Mouse (Mus musculus): Measurements from ENCODE around the gene Lrrn1. TPM values are rescaled to one million over a fixed set of nuclear protein-coding genes. Genes with fewer than 3 reads are reported as not detected.

Gene Lrrn1
- total and polyA plus RNA-seq, 3 experiments: not detected

- in situ Hi-C loops (cut with MboI; ENCODE audit: low pct_ligation_motif_present, low pct_unique_long_range_greater_than_20kb, low sequenced_read_pairs) (no loop called here), dilution Hi-C loops (cut with MboI; ENCODE audit: extremely low pct_ligation_motif_present, extremely low pct_unique_long_range_greater_than_20kb, low sequenced_read_pairs) (no loop called here)
- Histone ChIP-seq H3K79me2 (replicated peaks; ENCODE audit: control insufficient read depth, extremely low read depth, insufficient read depth, poor library complexity, severe bottlenecking) (no peaks in the 10 kb centered on the region), H3K36me3 (replicated peaks in 1 of 2; ENCODE audit: control insufficient read depth in 1 of 2, insufficient read depth in 1 of 2, low read length in 1 of 2) (no peaks in the 10 kb centered on the region), H3K27ac (ENCODE audit: insufficient read depth, low read depth) (no peak overlapping the region), H3K4me3 (replicated peaks in 1 of 3; ENCODE audit: low read depth in 2 of 3, low read length in 2 of 3, poor library complexity in 1 of 3) (no peak overlapping the region), H3K27me3 (replicated peaks) (peaks cover 4% of the 10 kb centered on the region), H3K9ac (ENCODE audit: insufficient read depth, low read depth) (no peak overlapping the region), H3K9me3 (replicated peaks; ENCODE audit: low read length) (no peaks in the 10 kb centered on the region), H3K4me1 (ENCODE audit: control insufficient read depth in 1 of 2, insufficient read depth in 2 of 2) (no peaks in the 10 kb centered on the region), H3K4me2 (ENCODE audit: insufficient read depth, low read depth, poor library complexity, severe bottlenecking) (no peak overlapping the region)
- DNase-seq (ENCODE audit: extremely low read depth): no peak
- TF ChIP-seq JUND (conservative IDR thresholded peaks at IDR 0.05; ENCODE audit: low read depth, low read length): no peak
- no peak for TF ChIP-seq EP300 (IDR thresholded peaks at IDR 0.05; ENCODE audit: low read length)
- TF ChIP-seq BHLHE40 (IDR thresholded peaks at IDR 0.05; ENCODE audit: low read depth, low read length): no peak
These were observed 47.7 kb downstream of the Lrrn1 start for GRCm38 (mm10) chr6:107577309-107577708.

GRCm38 (mm10) chr6:107583759-107584383, 54.3 kb downstream of the Lrrn1 start:
- Histone ChIP-seq H3K4me3 (replicated peaks in 1 of 3; ENCODE audit: low read depth in 2 of 3, low read length in 2 of 3, poor library complexity in 1 of 3) (no peak overlapping the region), H3K27ac (ENCODE audit: insufficient read depth, low read depth) (no peak overlapping the region), H3K4me2 (ENCODE audit: insufficient read depth, low read depth, poor library complexity, severe bottlenecking) (no peak overlapping the region), H3K79me2 (replicated peaks; ENCODE audit: control insufficient read depth, extremely low read depth, insufficient read depth, poor library complexity, severe bottlenecking) (no peaks in the 10 kb centered on the region), H3K4me1 (ENCODE audit: control insufficient read depth in 1 of 2, insufficient read depth in 2 of 2) (no peaks in the 10 kb centered on the region), H3K27me3 (replicated peaks) (peaks cover 3% of the 10 kb centered on the region), H3K9ac (ENCODE audit: insufficient read depth, low read depth) (no peak overlapping the region), H3K9me3 (replicated peaks; ENCODE audit: low read length) (no peaks in the 10 kb centered on the region), H3K36me3 (replicated peaks in 1 of 2; ENCODE audit: control insufficient read depth in 1 of 2, insufficient read depth in 1 of 2, low read length in 1 of 2) (no peaks in the 10 kb centered on the region)
- in situ Hi-C loops (cut with MboI; ENCODE audit: low pct_ligation_motif_present, low pct_unique_long_range_greater_than_20kb, low sequenced_read_pairs) (no loop called here), dilution Hi-C loops (cut with MboI; ENCODE audit: extremely low pct_ligation_motif_present, extremely low pct_unique_long_range_greater_than_20kb, low sequenced_read_pairs) (no loop called here)
- DNase-seq (ENCODE audit: extremely low read depth): no peak
- TF ChIP-seq TCF12 (IDR thresholded peaks at IDR 0.05; ENCODE audit: low read depth, low read length) (no peak), USF2 (conservative IDR thresholded peaks at IDR 0.05; ENCODE audit: low read depth, low read length) (no peak), SMC3 (IDR thresholded peaks at IDR 0.05; ENCODE audit: low read depth, low read length) (no peak), RAD21 (IDR thresholded peaks at IDR 0.05; ENCODE audit: low read depth, low read length) (no peak), BHLHE40 (IDR thresholded peaks at IDR 0.05; ENCODE audit: low read depth, low read length) (no peak), ELF1 (IDR thresholded peaks at IDR 0.05; ENCODE audit: low read depth, low read length) (no peak), JUND (conservative IDR thresholded peaks at IDR 0.05; ENCODE audit: low read depth, low read length) (no peak)

- no peaks in the 10 kb centered on the region for H3K79me2 ChIP-seq (replicated peaks; ENCODE audit: control insufficient read depth, extremely low read depth, insufficient read depth, poor library complexity, severe bottlenecking)
- H3K4me2 ChIP-seq (ENCODE audit: insufficient read depth, low read depth, poor library complexity, severe bottlenecking): no peak overlapping the region
- no peaks in the 10 kb centered on the region for H3K9me3 ChIP-seq (replicated peaks; ENCODE audit: low read length)
- H3K4me3 ChIP-seq (replicated peaks in 1 of 3; ENCODE audit: low read depth in 2 of 3, low read length in 2 of 3, poor library complexity in 1 of 3): no peak overlapping the region
- in situ Hi-C loops (cut with MboI; ENCODE audit: low pct_ligation_motif_present, low pct_unique_long_range_greater_than_20kb, low sequenced_read_pairs) (no loop called here), dilution Hi-C loops (cut with MboI; ENCODE audit: extremely low pct_ligation_motif_present, extremely low pct_unique_long_range_greater_than_20kb, low sequenced_read_pairs) (no loop called here)
- no peak for DNase-seq (ENCODE audit: extremely low read depth)
- no peaks in the 10 kb centered on the region for H3K36me3 ChIP-seq (replicated peaks in 1 of 2; ENCODE audit: control insufficient read depth in 1 of 2, insufficient read depth in 1 of 2, low read length in 1 of 2)
- no peak overlapping the region for H3K9ac ChIP-seq (ENCODE audit: insufficient read depth, low read depth)
- TF ChIP-seq JUND (conservative IDR thresholded peaks at IDR 0.05; ENCODE audit: low read depth, low read length): no peak
- TF ChIP-seq MAFK (IDR thresholded peaks at IDR 0.05; ENCODE audit: insufficient replicate concordance, low read length): no peak
- no peak for TF ChIP-seq USF2 (conservative IDR thresholded peaks at IDR 0.05; ENCODE audit: low read depth, low read length)
- no peak for TF ChIP-seq MAX (IDR thresholded peaks at IDR 0.05; ENCODE audit: low read length)
- TF ChIP-seq ZKSCAN1 (IDR thresholded peaks at IDR 0.05; ENCODE audit: borderline replicate concordance, low read depth, low read length): no peak
- TF ChIP-seq JUN (IDR thresholded peaks at IDR 0.05; ENCODE audit: insufficient read depth, low read depth, low read length): no peak
- no peak for TF ChIP-seq CTCF (conservative IDR thresholded peaks at IDR 0.05 in 1 of 2, IDR thresholded peaks at IDR 0.05 in 1 of 2; ENCODE audit: low read depth in 2 of 2, low read length in 2 of 2)
- TF ChIP-seq NRF1 (IDR thresholded peaks at IDR 0.05; ENCODE audit: low read depth, low read length): no peak
- TF ChIP-seq ELF1 (IDR thresholded peaks at IDR 0.05; ENCODE audit: low read depth, low read length): no peak
- TF ChIP-seq GABPA (IDR thresholded peaks at IDR 0.05; ENCODE audit: insufficient replicate concordance, low read depth, low read length): no peak
- H3K4me1 ChIP-seq (ENCODE audit: control insufficient read depth in 1 of 2, insufficient read depth in 2 of 2): no peaks in the 10 kb centered on the region
- no peak overlapping the region for H3K27ac ChIP-seq (ENCODE audit: insufficient read depth, low read depth)
- H3K27me3 ChIP-seq (replicated peaks): no peaks in the 10 kb centered on the region
These were observed 75.6 kb downstream of the Lrrn1 start for GRCm38 (mm10) chr6:107605151-107605550.

Measured in CH12.LX (cell line).